Mouse (Mus musculus) thymus, postnatal 4 days (tissue): ENCODE results near the gene Ugt1a6a.

Source experiments
- DNase-seq: peaks from one replicate; pipeline ENCODE4 v3.0.0; 2021

Gene Ugt1a6a

GRCm38 (mm10) chr1:88230421-88230820 lies 95.8 kb downstream of the Ugt1a6a start:
- DNase-seq: peak; percentile 12

- DNase-seq: no peak
Observed at GRCm38 (mm10) chr1:88230981-88231802, 96.6 kb downstream of the Ugt1a6a start.

GRCm38 (mm10) chr1:88231803-88232499 lies 97.3 kb downstream of the Ugt1a6a start:
- peak; percentile 9 for DNase-seq

GRCm38 (mm10) chr1:88232664-88233380 lies 98.2 kb downstream of the Ugt1a6a start:
- peak; percentile 12 for DNase-seq

GRCm38 (mm10) chr1:88233421-88234247 lies 99.0 kb downstream of the Ugt1a6a start:
- peak; percentile 13 for DNase-seq

- DNase-seq: no peak
Observed at GRCm38 (mm10) chr1:88234248-88234610, 99.6 kb downstream of the Ugt1a6a start.

GRCm38 (mm10) chr1:88234646-88235045 lies 100.0 kb downstream of the Ugt1a6a start:
- DNase-seq: no peak

- DNase-seq: no peak
Observed at GRCm38 (mm10) chr1:88235046-88235893, 100.7 kb downstream of the Ugt1a6a start.

GRCm38 (mm10) chr1:88235894-88236415 lies 101.3 kb downstream of the Ugt1a6a start:
- no peak for DNase-seq

GRCm38 (mm10) chr1:88237311-88237710 lies 102.7 kb downstream of the Ugt1a6a start:
- DNase-seq: no peak

- no peak for DNase-seq
Observed at GRCm38 (mm10) chr1:88238771-88239170, 104.2 kb downstream of the Ugt1a6a start.

- no peak for DNase-seq
Observed at GRCm38 (mm10) chr1:88240072-88240471, 105.5 kb downstream of the Ugt1a6a start.

- no peak for DNase-seq
Observed at GRCm38 (mm10) chr1:88240579-88240978, 106.0 kb downstream of the Ugt1a6a start.

- DNase-seq: no peak
Observed at GRCm38 (mm10) chr1:88243861-88244260, 109.3 kb downstream of the Ugt1a6a start.

- no peak for DNase-seq
Observed at GRCm38 (mm10) chr1:88245881-88246280, 111.3 kb downstream of the Ugt1a6a start.

- no peak for DNase-seq
Observed at GRCm38 (mm10) chr1:88246386-88246785, 111.8 kb downstream of the Ugt1a6a start.

GRCm38 (mm10) chr1:88247660-88248059 lies 113.1 kb downstream of the Ugt1a6a start:
- no peak for DNase-seq

- no peak for DNase-seq
Observed at GRCm38 (mm10) chr1:88248658-88249057, 114.0 kb downstream of the Ugt1a6a start.

GRCm38 (mm10) chr1:88249596-88249995 lies 115.0 kb downstream of the Ugt1a6a start:
- DNase-seq: no peak

GRCm38 (mm10) chr1:88250023-88250422 lies 115.4 kb downstream of the Ugt1a6a start:
- DNase-seq: no peak

GRCm38 (mm10) chr1:88253106-88253505 lies 118.5 kb downstream of the Ugt1a6a start:
- DNase-seq: no peak
